Mouse (Mus musculus): Measurements from ENCODE around the gene Acsl1. TPM values are rescaled to one million over a fixed set of nuclear protein-coding genes. Genes with fewer than 3 reads are reported as not detected.

Acsl1 gene
- polyA plus RNA-seq, 1 experiment: 51.1 TPM

DNA sequence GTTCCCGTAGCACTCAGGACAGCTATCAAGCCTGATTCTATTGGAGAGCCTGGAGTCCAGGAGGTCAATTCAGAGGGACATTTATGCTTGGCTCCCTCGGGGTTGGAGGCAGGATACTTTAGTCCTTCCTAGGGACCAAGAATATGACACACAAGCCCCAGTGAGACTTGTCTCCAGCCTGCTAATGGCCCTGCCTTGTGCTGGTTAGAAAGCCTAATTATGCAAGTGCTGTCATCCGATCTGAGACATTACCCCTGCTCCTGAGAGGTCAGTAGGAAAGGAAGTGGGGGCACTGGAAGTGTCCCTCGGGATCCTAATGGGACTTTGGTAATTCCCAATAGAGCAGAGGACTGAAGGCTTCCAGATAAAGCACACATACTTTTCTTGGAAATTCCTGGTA is 59.7 kb downstream of the Acsl1 start:
- H3K4me1 ChIP-seq (ENCODE audit: control insufficient read depth, insufficient read depth, low read length): no peaks in the 10 kb centered on the region
- DNase-seq: no peak
- no peak overlapping the region for H3K27ac ChIP-seq (ENCODE audit: insufficient read depth, low read length)
- WGBS: 62% methylated on average over 4 of the region's 4 CpGs
- TF ChIP-seq POLR2A (IDR thresholded peaks at IDR 0.05; ENCODE audit: borderline replicate concordance, insufficient read depth, low read length) (no peak), CTCF (IDR thresholded peaks at IDR 0.05; ENCODE audit: borderline replicate concordance, insufficient read depth, low read depth, low read length) (no peak)
- H3K27me3 ChIP-seq (ENCODE audit: control insufficient read depth, insufficient read depth, low read length): no peaks in the 10 kb centered on the region
- no peak overlapping the region for H3K4me3 ChIP-seq (replicated peaks; ENCODE audit: insufficient read depth, low read depth, low read length)

DNA sequence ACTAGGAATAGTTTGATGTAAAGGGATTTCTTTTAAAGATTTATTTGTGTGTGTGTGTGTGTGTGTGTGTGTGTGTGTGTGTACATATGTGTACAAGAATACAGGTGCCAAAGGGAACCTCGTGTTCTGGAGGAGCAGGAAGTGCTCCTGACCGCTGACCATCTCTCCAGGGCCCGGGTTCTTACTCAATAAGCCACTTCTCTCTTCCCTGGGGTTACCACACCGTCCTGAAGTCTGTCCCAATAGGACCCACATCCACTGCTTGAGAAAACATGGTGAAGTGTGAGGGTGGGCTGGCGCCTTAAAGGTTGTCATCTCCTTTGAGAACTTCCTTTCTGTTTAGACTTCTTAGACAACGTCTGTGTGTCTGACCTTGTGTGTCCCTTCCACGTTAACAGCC is 63.1 kb downstream of the Acsl1 start:
- WGBS: 87% methylated on average over 7 of the region's 7 CpGs
- H3K27ac ChIP-seq (ENCODE audit: insufficient read depth, low read length): no peak overlapping the region
- TF ChIP-seq POLR2A (IDR thresholded peaks at IDR 0.05; ENCODE audit: borderline replicate concordance, insufficient read depth, low read length) (no peak), CTCF (IDR thresholded peaks at IDR 0.05; ENCODE audit: borderline replicate concordance, insufficient read depth, low read depth, low read length) (no peak)
- H3K4me3 ChIP-seq (replicated peaks; ENCODE audit: insufficient read depth, low read depth, low read length): no peak overlapping the region
- no peaks in the 10 kb centered on the region for H3K27me3 ChIP-seq (ENCODE audit: control insufficient read depth, insufficient read depth, low read length)
- no peaks in the 10 kb centered on the region for H3K4me1 ChIP-seq (ENCODE audit: control insufficient read depth, insufficient read depth, low read length)
- DNase-seq: no peak

DNA sequence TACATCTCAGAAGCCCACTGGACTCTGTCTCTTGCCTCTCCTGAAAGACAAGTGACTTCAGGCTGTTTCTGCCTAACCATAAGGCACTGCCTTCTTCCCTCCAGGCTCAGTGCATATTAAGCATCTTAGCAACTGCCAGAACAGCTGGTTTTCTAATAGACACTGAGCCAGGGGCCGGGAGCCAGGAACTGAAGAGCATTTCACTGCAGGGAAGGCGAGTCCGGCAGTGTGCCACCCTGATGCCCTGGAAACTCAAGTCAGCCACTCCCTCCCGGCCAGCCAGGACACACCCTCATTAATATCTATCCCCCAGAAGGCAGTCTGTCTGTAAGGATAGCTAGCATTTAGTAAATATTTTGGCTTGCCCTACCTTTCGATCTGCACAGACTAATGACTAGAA is 68.9 kb downstream of the Acsl1 start:
- no peaks in the 10 kb centered on the region for H3K27me3 ChIP-seq (ENCODE audit: control insufficient read depth, insufficient read depth, low read length)
- TF ChIP-seq CTCF (IDR thresholded peaks at IDR 0.05; ENCODE audit: borderline replicate concordance, insufficient read depth, low read depth, low read length): no peak
- TF ChIP-seq POLR2A (IDR thresholded peaks at IDR 0.05; ENCODE audit: borderline replicate concordance, insufficient read depth, low read length): no peak
- peaks cover 6% of the 10 kb centered on the region; the same call in 1 of the 2 replicates for H3K4me1 ChIP-seq (ENCODE audit: control insufficient read depth, insufficient read depth, low read length)
- WGBS: 4% methylated on average over 5 of the region's 5 CpGs
- H3K27ac ChIP-seq (ENCODE audit: insufficient read depth, low read length): no peak overlapping the region
- DNase-seq: peak in 1 of 2 experiments; percentile 19
- no peak overlapping the region for H3K4me3 ChIP-seq (replicated peaks; ENCODE audit: insufficient read depth, low read depth, low read length)

DNA sequence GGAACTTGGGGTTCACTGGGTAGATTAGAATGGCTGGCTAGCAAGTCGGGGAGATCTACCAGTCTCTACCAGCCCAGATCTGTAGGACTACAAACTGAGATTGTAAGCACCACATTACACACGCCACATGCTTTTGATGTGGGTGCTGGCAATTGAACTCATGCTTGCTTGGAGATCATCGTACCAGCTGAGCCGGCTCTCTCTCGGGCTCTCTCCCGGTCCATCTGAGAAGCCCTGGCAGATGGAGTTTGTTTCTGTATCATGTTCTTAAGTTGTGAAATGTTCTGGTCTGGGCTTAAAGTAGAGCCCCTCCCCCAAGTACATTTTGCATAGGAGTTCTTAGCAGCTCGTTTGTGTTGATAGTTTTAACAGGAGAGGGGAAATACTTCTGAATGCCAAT is 72.4 kb downstream of the Acsl1 start:
- 25% methylated on average over 7 of the region's 7 CpGs for WGBS
- Histone ChIP-seq H3K27ac (ENCODE audit: insufficient read depth, low read length) (no peak overlapping the region), H3K27me3 (ENCODE audit: control insufficient read depth, insufficient read depth, low read length) (no peaks in the 10 kb centered on the region), H3K4me3 (replicated peaks; ENCODE audit: insufficient read depth, low read depth, low read length) (no peak overlapping the region), H3K4me1 (ENCODE audit: control insufficient read depth, insufficient read depth, low read length) (peaks cover 8% of the 10 kb centered on the region; the same call in 1 of the 2 replicates)
- no peak for TF ChIP-seq CTCF (IDR thresholded peaks at IDR 0.05; ENCODE audit: borderline replicate concordance, insufficient read depth, low read depth, low read length)
- no peak for TF ChIP-seq POLR2A (IDR thresholded peaks at IDR 0.05; ENCODE audit: borderline replicate concordance, insufficient read depth, low read length)
- no peak for DNase-seq

DNA sequence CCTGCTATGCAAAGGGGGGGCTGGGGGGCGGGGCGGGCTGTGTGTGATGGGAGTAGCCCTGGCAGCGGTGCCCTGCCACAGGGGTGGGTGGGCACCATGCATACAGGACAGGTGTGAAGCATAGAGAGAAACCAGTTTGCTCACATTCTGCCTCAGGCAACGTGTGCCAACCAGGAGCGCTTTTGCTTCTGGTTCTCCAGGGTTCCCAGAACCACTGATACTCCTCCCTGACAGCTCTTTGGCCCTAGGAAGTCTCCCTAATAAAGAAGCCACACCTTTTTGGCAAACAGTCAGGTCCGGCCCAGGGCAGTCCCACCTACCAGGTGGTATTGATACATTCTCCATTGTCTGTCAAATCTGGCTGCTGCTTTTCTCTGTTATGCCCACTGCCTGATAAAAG is 72.8 kb downstream of the Acsl1 start:
- peaks cover 8% of the 10 kb centered on the region; the same call in 1 of the 2 replicates for H3K4me1 ChIP-seq (ENCODE audit: control insufficient read depth, insufficient read depth, low read length)
- H3K27me3 ChIP-seq (ENCODE audit: control insufficient read depth, insufficient read depth, low read length): no peaks in the 10 kb centered on the region
- no peak overlapping the region for H3K4me3 ChIP-seq (replicated peaks; ENCODE audit: insufficient read depth, low read depth, low read length)
- TF ChIP-seq POLR2A (IDR thresholded peaks at IDR 0.05; ENCODE audit: borderline replicate concordance, insufficient read depth, low read length) (no peak), CTCF (IDR thresholded peaks at IDR 0.05; ENCODE audit: borderline replicate concordance, insufficient read depth, low read depth, low read length) (no peak)
- 24% methylated on average over 6 of the region's 6 CpGs for WGBS
- no peak for DNase-seq
- H3K27ac ChIP-seq (ENCODE audit: insufficient read depth, low read length): no peak overlapping the region

DNA sequence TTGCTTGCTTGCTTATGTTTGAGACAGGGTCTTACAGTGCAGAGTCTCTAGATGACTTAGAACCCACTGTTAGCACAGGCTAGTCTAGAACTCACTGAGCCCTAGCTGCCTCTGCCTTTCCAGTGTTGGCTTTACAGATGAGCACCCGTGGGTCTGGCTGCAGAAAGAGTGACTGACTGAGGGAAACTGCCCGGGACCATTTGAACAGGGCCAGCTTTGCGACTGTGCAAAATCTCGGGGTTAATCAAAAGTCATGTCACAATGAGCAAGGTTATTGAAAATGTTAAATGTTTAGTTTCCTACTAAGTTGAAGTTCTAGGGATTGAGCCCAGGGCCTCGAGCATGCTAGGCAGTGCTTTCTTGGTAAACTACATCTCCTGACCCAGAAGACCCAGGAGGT is 75.0 kb downstream of the Acsl1 start:
- 93% methylated on average over 5 of the region's 5 CpGs for WGBS
- no peak for TF ChIP-seq POLR2A (IDR thresholded peaks at IDR 0.05; ENCODE audit: borderline replicate concordance, insufficient read depth, low read length)
- no peak for TF ChIP-seq CTCF (IDR thresholded peaks at IDR 0.05; ENCODE audit: borderline replicate concordance, insufficient read depth, low read depth, low read length)
- Histone ChIP-seq H3K4me3 (replicated peaks; ENCODE audit: insufficient read depth, low read depth, low read length) (no peak overlapping the region), H3K27ac (ENCODE audit: insufficient read depth, low read length) (no peak overlapping the region), H3K4me1 (ENCODE audit: control insufficient read depth, insufficient read depth, low read length) (0 out of 2 replicates have a peak, but pooled peaks cover 2% of the 10 kb centered on the region), H3K27me3 (ENCODE audit: control insufficient read depth, insufficient read depth, low read length) (no peaks in the 10 kb centered on the region)
- DNase-seq: no peak

DNA sequence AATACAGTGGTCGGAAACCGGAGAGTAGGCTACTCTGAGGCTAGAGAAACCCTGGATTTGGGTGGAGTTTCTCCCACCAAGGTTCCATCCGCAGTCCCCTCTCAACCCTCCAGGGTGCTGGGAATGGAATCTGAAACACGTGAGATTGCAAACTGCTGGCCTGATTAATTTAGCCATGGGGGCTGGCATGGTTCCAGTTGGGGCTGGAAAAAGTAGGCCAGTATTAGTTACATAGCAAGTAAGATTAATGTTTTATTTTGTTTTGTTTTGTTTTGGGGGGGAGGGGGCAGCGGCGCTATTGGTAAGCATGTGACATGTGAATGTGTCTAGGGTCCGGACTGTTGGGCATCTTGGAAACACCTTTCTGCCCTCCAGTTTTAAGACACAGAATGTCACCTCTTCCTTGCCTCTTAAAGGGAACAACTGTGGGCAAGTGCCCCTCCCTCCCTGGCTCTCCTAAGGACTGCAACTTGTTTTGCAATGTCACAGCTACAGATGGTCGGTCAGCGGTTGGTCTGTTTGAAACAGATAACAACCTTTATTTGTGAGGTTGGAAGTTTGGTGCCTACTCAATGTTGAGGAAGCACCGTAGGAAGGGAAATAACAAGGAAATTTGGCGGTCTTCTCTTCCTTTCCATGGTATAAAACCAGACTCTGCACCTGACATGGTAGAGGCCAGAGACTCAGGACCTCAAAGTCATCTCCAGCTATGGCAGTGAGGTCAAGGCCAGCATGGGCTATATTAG is 75.8 kb downstream of the Acsl1 start:
- TF ChIP-seq CTCF (IDR thresholded peaks at IDR 0.05; ENCODE audit: borderline replicate concordance, insufficient read depth, low read depth, low read length) (no peak), POLR2A (IDR thresholded peaks at IDR 0.05; ENCODE audit: borderline replicate concordance, insufficient read depth, low read length) (no peak)
- no peak overlapping the region for H3K27ac ChIP-seq (ENCODE audit: insufficient read depth, low read length)
- peak in 1 of 2 experiments; percentile 20 for DNase-seq
- H3K4me1 ChIP-seq (ENCODE audit: control insufficient read depth, insufficient read depth, low read length): 0 out of 2 replicates have a peak, but pooled peaks cover 2% of the 10 kb centered on the region
- no peak overlapping the region for H3K4me3 ChIP-seq (replicated peaks; ENCODE audit: insufficient read depth, low read depth, low read length)
- H3K27me3 ChIP-seq (ENCODE audit: control insufficient read depth, insufficient read depth, low read length): no peaks in the 10 kb centered on the region
- WGBS: 47% methylated on average over 11 of the region's 11 CpGs

DNA sequence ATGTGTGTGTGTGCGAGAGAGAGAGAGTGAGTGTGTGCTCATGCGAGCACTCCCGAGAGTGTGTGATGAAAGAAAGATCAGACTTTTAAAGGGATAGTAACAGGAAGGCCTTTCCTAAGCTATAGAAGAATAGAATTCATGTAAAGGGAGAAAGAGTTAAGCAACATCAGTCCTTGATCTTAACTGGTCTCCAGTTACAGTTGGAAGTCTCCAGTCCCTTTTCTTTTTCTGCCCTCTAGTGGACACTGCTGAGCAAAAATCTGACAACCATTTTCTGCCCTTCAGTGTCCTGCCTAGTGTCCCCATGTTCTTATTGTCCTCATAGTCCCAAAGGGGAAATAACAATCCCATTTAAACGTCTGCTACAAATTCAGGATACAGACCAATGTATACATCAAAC is 76.4 kb downstream of the Acsl1 start:
- Histone ChIP-seq H3K27ac (ENCODE audit: insufficient read depth, low read length) (no peak overlapping the region), H3K4me3 (replicated peaks; ENCODE audit: insufficient read depth, low read depth, low read length) (no peak overlapping the region), H3K4me1 (ENCODE audit: control insufficient read depth, insufficient read depth, low read length) (0 out of 2 replicates have a peak, but pooled peaks cover 2% of the 10 kb centered on the region), H3K27me3 (ENCODE audit: control insufficient read depth, insufficient read depth, low read length) (no peaks in the 10 kb centered on the region)
- WGBS: 42% methylated on average over 4 of the region's 4 CpGs
- DNase-seq: peak in 1 of 2 experiments; percentile 49
- TF ChIP-seq POLR2A (IDR thresholded peaks at IDR 0.05; ENCODE audit: borderline replicate concordance, insufficient read depth, low read length) (no peak), CTCF (IDR thresholded peaks at IDR 0.05; ENCODE audit: borderline replicate concordance, insufficient read depth, low read depth, low read length) (peak; percentile 39; the same call in 1 of the 2 replicates)
